Mouse (Mus musculus) erythroblast, embryonic 14.5 days (primary cell): ENCODE results near the gene C2cd5.

ENCODE experiments used
- GATA1 ChIP-seq: IDR thresholded peaks from 2 replicates; pipeline ENCODE4 v1.6.1; 2012; ENCODE audit warnings: low read length, inconsistent platforms, mixed read lengths
- TAL1 ChIP-seq: IDR thresholded peaks from 3 replicates; pipeline ENCODE4 v1.6.1; 2012; ENCODE audit warnings: low read length, inconsistent platforms, mixed read lengths

GRCm38 (mm10) chr6:143049117-143049516, 50.8 kb downstream of the C2cd5 start:
- TF ChIP-seq TAL1 (no peak), GATA1 (no peak)
